Mouse (Mus musculus) naive thymus-derived CD4-positive, alpha-beta T cell, adult 5 months (primary cell): ENCODE measurements around the gene Slc1a7. TPM values are rescaled to one million over a fixed set of nuclear protein-coding genes. Genes with fewer than 3 reads are reported as not detected.

Source experiments
- polyA plus RNA-seq: library from polyadenylated mRNA; unstranded; fragments of 100-300 nt; shearing (Covaris generic); gene quantifications from one replicate; pipeline ENCODE4 v1.2.1, GENCODE M21; 2017

Gene Slc1a7
- not detected for polyA plus RNA-seq

GRCm38 (mm10) chr4:107967966-107968682 lies at the start of gene Slc1a7:
Gene Slc1a7, plus strand, starts transcription at chr4:107968332.

GRCm38 (mm10) chr4:107923145-107923802 lies 44.9 kb upstream of the Slc1a7 start, which contains the start of gene Cpt2:
Gene Cpt2, minus strand, starts transcription at chr4:107923610.

Other genes starting within 250 kb of the Slc1a7 start
- 7.4 TPM for gene Lrp8, start 166.1 kb upstream of the Slc1a7 start, polyA plus RNA-seq
- gene Magoh, start 88.6 kb upstream of the Slc1a7 start, polyA plus RNA-seq = 150 TPM
- 62.0 TPM for gene 0610037L13Rik, start 78.5 kb upstream of the Slc1a7 start, polyA plus RNA-seq
- gene Cpt2, start 44.7 kb upstream of the Slc1a7 start, polyA plus RNA-seq = 4.5 TPM
- gene Podn, start 128.1 kb downstream of the Slc1a7 start, polyA plus RNA-seq = not detected
- gene Scp2, start 176.7 kb downstream of the Slc1a7 start, polyA plus RNA-seq = 307 TPM
- 0.57 TPM for gene Echdc2, start 197.1 kb downstream of the Slc1a7 start, polyA plus RNA-seq
- not detected for gene Zyg11a, start 249.7 kb downstream of the Slc1a7 start, polyA plus RNA-seq